Mouse (Mus musculus) heart, adult 2 months (tissue): ENCODE results near the gene Borcs5.

Experiments used
- CTCF ChIP-seq: fragments of 200-600 bp; IDR thresholded peaks from 2 replicates; pipeline ENCODE4 v1.8.1; 2022; ENCODE audit warnings: antibody characterized with exemption, mild to moderate bottlenecking, moderate library complexity
- EP300 ChIP-seq: fragments of 200-500 bp; IDR thresholded peaks from 2 replicates; pipeline ENCODE4 v1.6.1; 2011; ENCODE audit warnings: low read depth, low read length, control low read depth; ENCODE audit not compliant: insufficient read depth
- POLR2A ChIP-seq: fragments of 200-500 bp; IDR thresholded peaks from 2 replicates; pipeline ENCODE4 v1.6.1; 2011; ENCODE audit warnings: mild to moderate bottlenecking, low read depth, low read length, control low read depth; ENCODE audit not compliant: insufficient read depth

DNA sequence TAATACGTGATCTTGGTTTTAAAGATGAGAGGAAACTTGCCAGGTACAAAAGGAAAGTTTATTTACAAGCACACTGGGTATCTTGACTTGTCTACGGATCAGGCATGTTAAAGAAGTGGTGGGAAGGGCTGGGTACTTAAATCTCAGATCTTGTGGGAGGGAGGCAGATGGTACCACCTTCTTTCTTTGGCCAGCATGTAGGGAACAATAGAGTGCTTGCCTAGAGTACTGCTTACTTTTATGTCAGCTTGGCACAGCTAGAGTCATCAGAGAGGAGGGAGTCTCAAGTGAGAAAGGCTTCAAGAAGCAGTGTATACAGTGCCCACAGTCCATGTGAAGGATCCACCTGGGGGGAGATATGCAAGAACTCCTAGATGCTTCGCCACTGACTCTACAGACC, 34.1 kb upstream of the Borcs5 start:
- TF ChIP-seq EP300 (no peak), CTCF (no peak), POLR2A (no peak)
